Mouse (Mus musculus): ENCODE results near the gene Acvrl1. TPM values are rescaled to one million over a fixed set of nuclear protein-coding genes. Genes with fewer than 3 reads are reported as not detected.
A peak's percentile ranks its signal among the peaks of the same experiment; 100 is the strongest.

The Acvrl1 gene
- polyA plus RNA-seq (2016; fragmentation: Nextera tagmentation; extraction: Ambion mirVana): 1.8 TPM in 2 replicates

DNA sequence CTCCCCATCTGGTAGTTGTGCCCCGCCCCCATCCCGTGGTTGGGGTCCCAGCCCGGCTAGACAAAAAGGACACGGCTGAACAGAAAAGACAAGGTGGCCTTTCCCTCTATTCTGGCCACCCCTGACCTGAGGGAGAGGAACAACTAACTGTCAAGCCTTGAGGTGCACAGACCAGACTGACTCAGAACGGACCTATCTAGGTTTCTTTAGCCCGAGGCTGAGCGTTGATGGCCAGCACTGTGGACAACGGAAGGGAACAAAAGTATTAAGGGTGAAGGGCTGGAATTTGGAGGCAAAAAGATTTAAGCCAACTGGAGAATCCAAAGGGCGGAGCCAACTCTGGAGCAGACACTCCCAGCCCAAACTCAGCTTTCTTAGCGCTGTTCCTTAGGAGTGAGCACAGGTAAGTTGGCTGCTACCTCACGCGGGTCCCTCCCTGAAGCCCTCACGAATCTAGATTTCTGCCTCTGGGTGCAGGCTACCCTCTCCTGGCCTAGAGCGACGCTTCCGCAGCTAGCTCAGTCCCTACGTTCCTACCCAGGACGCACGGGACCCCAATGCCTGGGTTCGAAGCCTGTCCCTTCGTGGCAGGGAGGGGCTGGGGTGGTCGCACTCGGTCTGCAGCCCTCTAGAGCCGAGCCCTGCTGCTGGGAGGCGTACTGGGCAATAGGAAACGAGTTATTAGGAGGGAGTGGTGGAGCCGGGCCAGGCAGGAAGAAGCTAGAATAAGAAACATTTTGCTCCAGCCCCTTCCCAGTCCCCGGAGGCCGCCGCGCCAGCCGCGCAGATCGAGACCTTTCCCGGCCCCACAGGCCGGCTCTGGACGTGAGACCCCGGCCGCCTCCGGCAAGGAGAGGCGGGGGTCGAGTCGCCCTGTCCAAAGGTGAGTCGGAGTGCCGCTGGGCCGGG, at the start of gene Acvrl1:
TSS of gene Acvrl1 (plus strand) at position 342 of the 909 bp plus-strand sequence.
- WGBS (ENCODE audit: insufficient replicate concordance): 5% methylated on average over 46 of the region's 46 CpGs
- ATAC-seq: no peak
- H3K27ac ChIP-seq: no peak within 1 kb of the TSS
- H3K4me3 ChIP-seq: peak within 1 kb of the TSS; percentile 36
- peaks cover 81% of the 10 kb centered on the region for H3K27me3 ChIP-seq (replicated peaks)
- no peaks in the 10 kb centered on the region for H3K36me3 ChIP-seq
- H3K4me2 ChIP-seq: peak within 1 kb of the TSS; percentile 59
- H3K9me3 ChIP-seq (replicated peaks): no peaks in the 10 kb centered on the region; the same call in 1 of the 2 replicates
- 0 out of 2 replicates have a peak, but pooled peaks cover 10% of the 10 kb centered on the region for H3K4me1 ChIP-seq
- H3K9ac ChIP-seq: 0 out of 2 replicates have a peak within 1 kb of the TSS, but pooled peaks have one; percentile 47

DNA sequence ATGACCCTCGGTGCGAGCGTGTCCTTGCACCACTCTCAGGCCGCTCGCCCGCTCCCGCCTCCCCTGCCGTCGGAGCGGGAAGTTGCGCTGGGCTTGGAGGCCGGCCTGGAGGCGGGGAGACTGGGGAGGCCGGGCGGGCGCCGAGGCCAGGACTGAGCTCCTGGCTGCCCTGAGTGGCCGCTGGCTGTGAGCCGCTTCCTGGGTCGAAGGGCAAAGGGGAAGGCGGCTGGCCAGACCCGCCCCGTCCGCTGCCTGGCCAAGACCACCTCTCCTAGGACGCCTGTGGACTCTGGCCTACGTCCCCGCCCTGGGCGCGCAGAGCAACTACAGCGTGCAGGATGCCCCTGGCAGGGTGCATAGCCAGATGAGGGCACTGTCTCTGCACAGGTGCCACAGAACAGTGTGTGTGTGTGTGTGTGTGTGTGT, 49.6 kb upstream of the Acvrl1 start:
- peak; percentile 72 for ATAC-seq

DNA sequence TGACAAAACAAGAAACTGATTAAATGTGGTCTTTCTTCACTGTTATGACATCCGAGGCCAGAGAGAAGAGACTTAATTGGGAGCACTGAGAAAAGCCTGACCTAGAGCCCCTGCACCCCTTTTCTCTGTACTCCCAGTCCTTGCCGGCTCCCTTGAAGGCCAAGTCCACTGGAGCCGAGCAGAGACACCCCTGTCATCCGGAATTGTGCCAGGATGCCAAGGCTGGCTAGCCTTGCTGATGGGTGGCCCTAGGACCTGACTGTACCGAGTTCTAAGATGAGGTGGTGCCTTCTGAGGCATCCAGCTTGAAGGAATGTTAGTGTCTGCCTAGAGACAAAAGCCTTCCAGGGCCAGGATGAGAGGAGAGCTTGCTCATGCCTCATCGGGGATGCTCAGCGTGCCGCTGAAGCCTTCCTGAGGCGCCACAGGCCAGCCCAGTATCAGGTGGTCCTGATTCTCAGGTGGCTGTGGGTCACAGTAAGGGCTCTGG, 48.2 kb upstream of the Acvrl1 start:
- Histone ChIP-seq H3K9ac (no peak overlapping the region), H3K4me2 (no peak overlapping the region), H3K36me3 (no peaks in the 10 kb centered on the region), H3K9me3 (replicated peaks) (no peaks in the 10 kb centered on the region), H3K4me3 (no peak overlapping the region), H3K4me1 (peaks cover 37% of the 10 kb centered on the region), H3K27me3 (replicated peaks) (peaks cover 67% of the 10 kb centered on the region), H3K27ac (no peak overlapping the region)
- ATAC-seq: no peak
- WGBS (ENCODE audit: insufficient replicate concordance): 66% methylated on average over 9 of the region's 9 CpGs

More for the DNA sequence above, 49.6 kb upstream of the Acvrl1 start:
- no peaks in the 10 kb centered on the region for H3K9me3 ChIP-seq (replicated peaks)
- H3K27me3 ChIP-seq (replicated peaks): peaks cover 74% of the 10 kb centered on the region
- WGBS (ENCODE audit: insufficient replicate concordance): 3% methylated on average over 30 of the region's 30 CpGs
- no peaks in the 10 kb centered on the region for H3K36me3 ChIP-seq
- peak overlapping the region; percentile 59 for H3K4me3 ChIP-seq
- peaks cover 37% of the 10 kb centered on the region for H3K4me1 ChIP-seq
- peak overlapping the region; percentile 65 for H3K4me2 ChIP-seq
- peak overlapping the region; percentile 66; the same call in 1 of the 2 replicates for H3K9ac ChIP-seq
- peak overlapping the region; percentile 82 for H3K27ac ChIP-seq

DNA sequence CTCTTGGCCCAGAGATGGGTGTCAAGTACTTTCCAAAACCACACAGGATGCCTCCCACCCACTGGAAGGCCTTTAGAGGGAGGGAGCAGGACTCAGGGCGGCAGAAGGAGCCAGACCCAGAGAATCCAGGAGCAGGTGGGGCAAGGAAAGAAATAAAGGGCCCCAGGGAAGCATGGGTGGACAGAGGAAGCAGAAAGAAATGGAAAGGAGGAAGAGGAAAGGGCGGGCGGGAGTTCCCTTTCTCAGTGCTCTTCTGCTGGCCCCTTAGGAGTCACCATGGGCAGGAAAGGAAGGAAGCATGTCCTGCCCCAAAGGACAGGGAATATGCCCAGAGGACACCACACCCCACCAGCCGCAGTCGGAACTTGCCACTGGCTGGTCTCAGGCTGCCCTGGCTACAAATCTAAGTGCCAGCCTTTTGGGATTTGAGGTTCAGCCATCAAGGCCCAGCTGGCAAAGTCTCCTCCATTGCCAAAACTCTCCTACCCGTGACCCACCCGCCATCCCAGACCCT, 47.2 kb upstream of the Acvrl1 start:
- peak overlapping the region; percentile 37; the same call in 1 of the 2 replicates for H3K27ac ChIP-seq
- no peaks in the 10 kb centered on the region for H3K36me3 ChIP-seq
- WGBS (ENCODE audit: insufficient replicate concordance): 45% methylated on average over 7 of the region's 7 CpGs
- no peak for ATAC-seq
- no peak overlapping the region for H3K4me3 ChIP-seq
- no peaks in the 10 kb centered on the region for H3K9me3 ChIP-seq (replicated peaks)
- H3K4me2 ChIP-seq: no peak overlapping the region
- H3K4me1 ChIP-seq: peaks cover 37% of the 10 kb centered on the region
- H3K27me3 ChIP-seq (replicated peaks): peaks cover 57% of the 10 kb centered on the region
- no peak overlapping the region for H3K9ac ChIP-seq

DNA sequence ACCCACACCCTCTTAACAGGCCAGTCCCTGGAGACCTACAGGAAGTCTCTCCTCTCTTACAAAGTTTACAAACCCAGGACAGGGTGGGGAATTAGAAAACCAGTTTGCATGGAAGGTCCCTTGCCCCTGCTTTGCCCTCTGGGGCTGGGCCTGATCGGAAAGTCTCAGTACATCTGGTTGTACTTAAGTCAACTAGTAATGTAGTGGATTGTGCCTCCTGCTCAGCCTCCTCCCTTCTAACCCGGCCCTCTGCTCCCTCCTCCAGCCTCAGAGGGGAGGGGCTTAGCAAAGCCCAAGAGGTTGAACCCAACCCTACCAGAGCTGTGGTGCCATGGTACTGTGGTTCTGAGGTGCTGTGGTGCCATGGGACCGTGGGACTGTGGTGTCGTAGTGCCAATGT, 46.1 kb upstream of the Acvrl1 start:
- Histone ChIP-seq H3K27ac (no peak overlapping the region), H3K9ac (no peak overlapping the region), H3K4me3 (no peak overlapping the region), H3K36me3 (no peaks in the 10 kb centered on the region), H3K9me3 (replicated peaks) (no peaks in the 10 kb centered on the region), H3K4me2 (no peak overlapping the region), H3K4me1 (peaks cover 29% of the 10 kb centered on the region; the same call in 1 of the 2 replicates), H3K27me3 (replicated peaks) (peaks cover 45% of the 10 kb centered on the region)
- WGBS (ENCODE audit: insufficient replicate concordance): 52% methylated on average over 4 of the region's 4 CpGs
- no peak for ATAC-seq

DNA sequence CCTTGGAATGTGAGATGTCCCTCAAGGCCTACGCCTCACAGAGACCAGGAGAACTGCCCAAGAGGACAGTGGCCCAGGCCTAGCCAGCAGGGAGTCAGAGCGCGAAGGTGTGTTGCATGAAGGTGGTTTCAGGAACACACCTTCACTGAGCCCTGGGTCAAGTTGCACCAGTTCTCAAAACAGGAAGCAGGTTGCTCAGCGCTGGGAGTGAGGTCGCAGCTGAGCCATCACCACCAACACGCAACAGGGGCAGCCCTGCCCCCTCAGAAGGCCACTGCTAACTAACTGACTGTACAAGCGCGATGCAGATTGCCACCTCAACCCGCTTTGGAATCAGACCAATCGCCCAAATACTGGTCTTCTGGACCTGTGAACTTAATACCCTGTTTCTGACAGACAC, 43.8 kb upstream of the Acvrl1 start:
- Histone ChIP-seq H3K4me3 (no peak overlapping the region), H3K27me3 (replicated peaks) (peaks cover 23% of the 10 kb centered on the region), H3K9ac (no peak overlapping the region), H3K27ac (no peak overlapping the region), H3K4me2 (no peak overlapping the region), H3K36me3 (no peaks in the 10 kb centered on the region), H3K9me3 (replicated peaks) (no peaks in the 10 kb centered on the region), H3K4me1 (peaks cover 15% of the 10 kb centered on the region; the same call in 1 of the 2 replicates)
- no peak for ATAC-seq
- 48% methylated on average over 10 of the region's 10 CpGs for WGBS (ENCODE audit: insufficient replicate concordance)

- Histone ChIP-seq H3K27me3 (replicated peaks) (peaks cover 3% of the 10 kb centered on the region), H3K9me3 (replicated peaks) (no peaks in the 10 kb centered on the region), H3K27ac (no peak overlapping the region), H3K9ac (no peak overlapping the region), H3K4me1 (peaks cover 8% of the 10 kb centered on the region; the same call in 1 of the 2 replicates), H3K4me3 (no peak overlapping the region), H3K4me2 (no peak overlapping the region), H3K36me3 (no peaks in the 10 kb centered on the region)
- WGBS (ENCODE audit: insufficient replicate concordance): 63% methylated on average over 9 of the region's 9 CpGs
- no peak for ATAC-seq
These were observed 41.9 kb upstream of the Acvrl1 start for GRCm38 (mm10) chr15:101086451-101086850.

DNA sequence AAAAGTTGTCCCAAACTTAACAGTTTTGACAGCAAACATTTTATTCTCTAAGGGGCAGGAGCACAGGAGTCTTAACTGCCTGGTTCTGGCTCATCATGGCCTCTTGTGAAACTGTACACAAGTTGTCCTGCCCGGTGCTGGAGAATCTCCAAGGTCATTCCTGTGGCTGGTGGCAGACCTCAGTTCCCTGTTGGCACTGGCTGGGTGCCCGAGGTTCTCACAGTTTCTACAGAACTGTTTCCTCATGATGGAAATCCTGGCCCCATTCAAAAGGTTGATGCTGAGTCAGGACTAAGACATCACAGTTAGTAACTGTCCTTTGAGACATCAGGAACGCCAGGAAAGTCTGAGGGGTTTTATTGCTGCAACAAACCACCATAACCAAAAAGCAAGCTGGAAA, 41.4 kb upstream of the Acvrl1 start:
- H3K4me2 ChIP-seq: no peak overlapping the region
- H3K9ac ChIP-seq: no peak overlapping the region
- 0 out of 2 replicates have a peak, but pooled peaks cover 5% of the 10 kb centered on the region for H3K4me1 ChIP-seq
- no peaks in the 10 kb centered on the region; the same call in 1 of the 2 replicates for H3K27me3 ChIP-seq (replicated peaks)
- H3K36me3 ChIP-seq: no peaks in the 10 kb centered on the region
- no peak overlapping the region for H3K4me3 ChIP-seq
- WGBS (ENCODE audit: insufficient replicate concordance): 54% methylated on average over 3 of the region's 3 CpGs
- no peaks in the 10 kb centered on the region for H3K9me3 ChIP-seq (replicated peaks)
- no peak overlapping the region for H3K27ac ChIP-seq
- no peak for ATAC-seq

GRCm38 (mm10) chr15:101088291-101088690, 40.0 kb upstream of the Acvrl1 start:
- no peak overlapping the region for H3K27ac ChIP-seq
- no peak overlapping the region for H3K9ac ChIP-seq
- no peaks in the 10 kb centered on the region; the same call in 1 of the 2 replicates for H3K27me3 ChIP-seq (replicated peaks)
- H3K4me2 ChIP-seq: no peak overlapping the region
- no peaks in the 10 kb centered on the region for H3K9me3 ChIP-seq (replicated peaks)
- no peaks in the 10 kb centered on the region for H3K36me3 ChIP-seq
- H3K4me1 ChIP-seq: peaks cover 6% of the 10 kb centered on the region; the same call in 1 of the 2 replicates
- no peak for ATAC-seq
- 47% methylated on average over 4 of the region's 4 CpGs for WGBS (ENCODE audit: insufficient replicate concordance)
- no peak overlapping the region for H3K4me3 ChIP-seq

DNA sequence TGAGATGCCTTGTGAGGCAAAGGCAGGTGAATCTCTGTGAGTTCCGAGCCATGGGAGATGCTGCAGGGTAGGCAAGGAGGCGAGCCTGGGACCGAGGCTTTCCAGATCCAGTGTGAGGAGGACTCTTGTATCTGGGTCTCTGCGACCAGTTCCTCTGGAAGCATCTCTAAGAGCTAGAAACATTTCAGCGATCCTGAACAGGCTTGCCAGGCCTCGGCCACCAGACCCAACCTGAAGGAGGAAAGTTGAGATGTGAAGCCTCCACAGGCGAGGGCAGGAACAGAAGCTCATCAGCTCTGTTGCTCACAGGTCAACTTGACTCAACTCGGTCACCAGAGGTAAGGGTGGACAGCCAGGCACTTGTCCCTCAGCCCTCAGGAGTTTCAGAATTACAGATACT, 36.8 kb upstream of the Acvrl1 start:
- H3K4me1 ChIP-seq: peaks cover 11% of the 10 kb centered on the region
- no peaks in the 10 kb centered on the region for H3K36me3 ChIP-seq
- H3K4me2 ChIP-seq: no peak overlapping the region
- H3K4me3 ChIP-seq: no peak overlapping the region
- H3K27ac ChIP-seq: no peak overlapping the region
- no peak for ATAC-seq
- no peak overlapping the region for H3K9ac ChIP-seq
- peaks cover 5% of the 10 kb centered on the region for H3K27me3 ChIP-seq (replicated peaks)
- WGBS (ENCODE audit: insufficient replicate concordance): 63% methylated on average over 8 of the region's 8 CpGs
- no peaks in the 10 kb centered on the region for H3K9me3 ChIP-seq (replicated peaks)

- WGBS (ENCODE audit: insufficient replicate concordance): 33% methylated on average over 14 of the region's 14 CpGs
- 0 out of 2 replicates have a peak overlapping the region, but pooled peaks have one; percentile 0 for H3K4me2 ChIP-seq
- H3K27ac ChIP-seq: no peak overlapping the region
- peaks cover 11% of the 10 kb centered on the region for H3K4me1 ChIP-seq
- peaks cover 10% of the 10 kb centered on the region for H3K27me3 ChIP-seq (replicated peaks)
- H3K9ac ChIP-seq: no peak overlapping the region
- H3K4me3 ChIP-seq: no peak overlapping the region
- H3K9me3 ChIP-seq (replicated peaks): no peaks in the 10 kb centered on the region
- ATAC-seq: no peak
- H3K36me3 ChIP-seq: no peaks in the 10 kb centered on the region
These were observed 36.0 kb upstream of the Acvrl1 start for GRCm38 (mm10) chr15:101092121-101092828.
